In the genomic region with DNA sequence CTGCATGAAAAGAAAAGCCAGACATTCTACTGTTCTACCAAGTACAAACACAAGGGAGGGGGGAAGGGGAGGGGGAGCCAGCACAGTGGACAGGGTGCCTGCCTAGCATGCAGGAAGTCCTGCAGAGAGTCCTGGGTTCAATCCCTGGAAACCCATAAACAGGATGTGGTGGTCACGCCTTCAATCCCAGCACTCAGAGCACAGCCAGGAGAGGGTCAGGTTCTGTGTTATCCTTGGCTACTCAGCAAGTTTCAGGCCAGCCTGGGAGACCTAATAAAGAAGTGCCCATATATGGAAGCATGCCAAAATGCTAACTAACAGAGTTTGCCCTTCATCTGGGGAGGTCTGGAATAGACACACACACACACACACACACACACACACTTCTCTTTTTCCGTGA, we compare ENCODE assay signal across 8 mouse cellular contexts. TPM values are rescaled to one million over a fixed set of nuclear protein-coding genes. Genes with fewer than 3 reads are reported as not detected.
A peak's percentile ranks its signal among the peaks of the same experiment; 100 is the strongest.
DNase-seq lines count a peak whose midpoint lies in the region; ATAC-seq and TF ChIP-seq lines count a peak whose summit lies in the region.

No protein-coding gene starts in this region.

- H3K27me3 ChIP-seq in forebrain, embryonic 14.5 days (replicated peaks; ENCODE audit: control insufficient read depth, insufficient read depth, low read length), result no peaks in the 10 kb centered on the region
- H3K27me3 ChIP-seq in forebrain, embryonic 12.5 days, result 0 out of 2 replicates have a peak, but pooled peaks cover 12% of the 10 kb centered on the region
- no peaks in the 10 kb centered on the region for H3K27me3 ChIP-seq in embryonic facial prominence, embryonic 15.5 days
- no peaks in the 10 kb centered on the region for H3K27me3 ChIP-seq in intestine, embryonic 14.5 days (replicated peaks; ENCODE audit: control insufficient read depth, insufficient read depth, low read length)
- H3K27me3 ChIP-seq in liver, postnatal 0 days (ENCODE audit: insufficient read depth, low read length), result no peaks in the 10 kb centered on the region

- H3K36me3 ChIP-seq in forebrain, embryonic 14.5 days (ENCODE audit: control insufficient read depth, insufficient read depth, low read length), result no peaks in the 10 kb centered on the region
- H3K36me3 ChIP-seq in forebrain, embryonic 12.5 days (replicated peaks), result no peaks in the 10 kb centered on the region
- H3K36me3 ChIP-seq in embryonic facial prominence, embryonic 15.5 days, result no peaks in the 10 kb centered on the region
- H3K36me3 ChIP-seq in intestine, embryonic 14.5 days (ENCODE audit: control insufficient read depth, insufficient read depth, low read length), result no peaks in the 10 kb centered on the region
- no peaks in the 10 kb centered on the region; the same call in 1 of the 2 replicates for H3K36me3 ChIP-seq in liver, postnatal 0 days (replicated peaks; ENCODE audit: insufficient read depth, low read length)

- peak; percentile 59 for DNase-seq in forebrain, embryonic 14.5 days (ENCODE audit: low spot score)
- no peak for DNase-seq in intestine, embryonic 14.5 days (ENCODE audit: low spot score)
- no peak for DNase-seq in liver, postnatal 0 days
- DNase-seq in c-Kit-positive CD71-positive TER-119-positive erythroid progenitor cells, embryonic 14.5 days (ENCODE audit: low spot score), result no peak
- DNase-seq in ovary, adult 18-20 months (ENCODE audit: low spot score), result no peak
- DNase-seq in cerebellum, postnatal 14 days, result no peak

- TF ChIP-seq CTCF in liver, postnatal 0 days (IDR thresholded peaks at IDR 0.05; ENCODE audit: low read depth), result no peak

- peak; percentile 33; the same call in 1 of the 2 replicates for TF ChIP-seq EP300 in liver, postnatal 0 days (IDR thresholded peaks at IDR 0.05; ENCODE audit: low read depth)

- no peak overlapping the region; the same call in 1 of the 2 replicates for H3K27ac ChIP-seq in forebrain, embryonic 14.5 days (ENCODE audit: low read depth, low read length)
- H3K27ac ChIP-seq in forebrain, embryonic 12.5 days, result no peak overlapping the region
- peak overlapping the region; percentile 68 for H3K27ac ChIP-seq in embryonic facial prominence, embryonic 15.5 days (replicated peaks)
- peak overlapping the region; percentile 77 for H3K27ac ChIP-seq in intestine, embryonic 14.5 days (ENCODE audit: low read depth)
- peak overlapping the region; percentile 56 for H3K27ac ChIP-seq in liver, postnatal 0 days (ENCODE audit: low read depth)

- H3K9me3 ChIP-seq in forebrain, embryonic 14.5 days (replicated peaks; ENCODE audit: control insufficient read depth, low read length), result no peaks in the 10 kb centered on the region
- H3K9me3 ChIP-seq in forebrain, embryonic 12.5 days, result no peaks in the 10 kb centered on the region
- H3K9me3 ChIP-seq in embryonic facial prominence, embryonic 15.5 days (replicated peaks), result no peaks in the 10 kb centered on the region
- H3K9me3 ChIP-seq in intestine, embryonic 14.5 days (ENCODE audit: control insufficient read depth, low read length), result no peaks in the 10 kb centered on the region
- H3K9me3 ChIP-seq in liver, postnatal 0 days (ENCODE audit: low read length), result no peaks in the 10 kb centered on the region

- WGBS in forebrain, embryonic 14.5 days, result 43% methylated on average over 2 of the region's 2 CpGs
- 56% methylated on average over 2 of the region's 2 CpGs for WGBS in forebrain, embryonic 12.5 days
- WGBS in embryonic facial prominence, embryonic 15.5 days, result 18% methylated on average over 2 of the region's 2 CpGs
- 17% methylated on average over 2 of the region's 2 CpGs for WGBS in intestine, embryonic 14.5 days
- WGBS in liver, postnatal 0 days (ENCODE audit: insufficient replicate concordance), result 18% methylated on average over 2 of the region's 2 CpGs

- H3K4me1 ChIP-seq in forebrain, embryonic 14.5 days (ENCODE audit: control insufficient read depth, insufficient read depth, low read length), result peaks cover 9% of the 10 kb centered on the region; the same call in 1 of the 2 replicates
- H3K4me1 ChIP-seq in forebrain, embryonic 12.5 days, result peaks cover 30% of the 10 kb centered on the region
- peaks cover 74% of the 10 kb centered on the region for H3K4me1 ChIP-seq in embryonic facial prominence, embryonic 15.5 days
- peaks cover 60% of the 10 kb centered on the region for H3K4me1 ChIP-seq in intestine, embryonic 14.5 days (replicated peaks; ENCODE audit: control insufficient read depth, insufficient read depth, low read length)
- H3K4me1 ChIP-seq in liver, postnatal 0 days (ENCODE audit: insufficient read depth), result peaks cover 74% of the 10 kb centered on the region

- H3K4me2 ChIP-seq in forebrain, embryonic 14.5 days (ENCODE audit: low read length), result no peak overlapping the region
- no peak overlapping the region for H3K4me2 ChIP-seq in forebrain, embryonic 12.5 days
- H3K4me2 ChIP-seq in embryonic facial prominence, embryonic 15.5 days (replicated peaks), result 0 out of 2 replicates have a peak overlapping the region, but pooled peaks have one; percentile 30
- H3K4me2 ChIP-seq in intestine, embryonic 14.5 days (ENCODE audit: low read length), result peak overlapping the region; percentile 40
- peak overlapping the region; percentile 62; the same call in 1 of the 2 replicates for H3K4me2 ChIP-seq in liver, postnatal 0 days (ENCODE audit: low read depth, low read length)

- H3K4me3 ChIP-seq in forebrain, embryonic 14.5 days (ENCODE audit: low read depth, low read length), result no peak overlapping the region
- no peak overlapping the region for H3K4me3 ChIP-seq in forebrain, embryonic 12.5 days (replicated peaks)
- H3K4me3 ChIP-seq in embryonic facial prominence, embryonic 15.5 days (replicated peaks), result no peak overlapping the region
- H3K4me3 ChIP-seq in intestine, embryonic 14.5 days (ENCODE audit: low read depth, low read length), result no peak overlapping the region
- H3K4me3 ChIP-seq in liver, postnatal 0 days (ENCODE audit: low read depth, low read length), result no peak overlapping the region

- H3K9ac ChIP-seq in forebrain, embryonic 14.5 days (ENCODE audit: low read length), result no peak overlapping the region
- H3K9ac ChIP-seq in forebrain, embryonic 12.5 days, result no peak overlapping the region
- H3K9ac ChIP-seq in embryonic facial prominence, embryonic 15.5 days, result no peak overlapping the region
- no peak overlapping the region for H3K9ac ChIP-seq in intestine, embryonic 14.5 days (ENCODE audit: low read length)
- H3K9ac ChIP-seq in liver, postnatal 0 days (replicated peaks), result no peak overlapping the region

- peak; percentile 42 for ATAC-seq in forebrain, embryonic 14.5 days
- ATAC-seq in forebrain, embryonic 12.5 days (ENCODE audit: low FRiP score), result no peak
- peak; percentile 68 for ATAC-seq in embryonic facial prominence, embryonic 15.5 days (ENCODE audit: insufficient number of reproducible peaks, low FRiP score, low TSS enrichment, low read depth)
- no peak for ATAC-seq in intestine, embryonic 14.5 days (replicated peaks; ENCODE audit: low FRiP score, low TSS enrichment, low read depth)
- peak; percentile 23 for ATAC-seq in liver, postnatal 0 days

RNA-seq across cellular contexts. Expression of a gene that starts 47.1 kb away (rescaled TPM):
- polyA plus RNA-seq in forebrain, embryonic 14.5 days (2014; fragmentation: Nextera tagmentation; extraction: Ambion mirVana), result 4.4 and 4.7 TPM in 2 replicates
- polyA plus RNA-seq in forebrain, embryonic 12.5 days (2016; fragmentation: Nextera tagmentation; extraction: Ambion mirVana), result 6.6 and 7.3 TPM in 2 replicates
- polyA plus RNA-seq in embryonic facial prominence, embryonic 15.5 days (2015; fragmentation: Nextera tagmentation; extraction: Ambion mirVana), result 20.3 and 21.0 TPM in 2 replicates
- polyA plus RNA-seq in intestine, embryonic 14.5 days (2014; fragmentation: Nextera tagmentation; extraction: Ambion mirVana), result 20.9 and 24.6 TPM in 2 replicates
- 16.4 and 16.6 TPM in 2 replicates for polyA plus RNA-seq in liver, postnatal 0 days (2015; fragmentation: Nextera tagmentation; extraction: Ambion mirVana)

Comparison
In these comparisons a context has a peak if more than half of its experiments do, and no peak if none do; other contexts are left out.
1. ATAC-seq: peak in forebrain, embryonic 14.5 days (single experiment), embryonic facial prominence, embryonic 15.5 days (single experiment) and liver, postnatal 0 days (single experiment); none in forebrain, embryonic 12.5 days (single experiment) and intestine, embryonic 14.5 days (single experiment).
2. H3K27ac ChIP-seq: peak in embryonic facial prominence, embryonic 15.5 days (single experiment), intestine, embryonic 14.5 days (single experiment) and liver, postnatal 0 days (single experiment); none in forebrain, embryonic 14.5 days (single experiment) and forebrain, embryonic 12.5 days (single experiment).
3. H3K4me2 ChIP-seq: peak in embryonic facial prominence, embryonic 15.5 days (single experiment), intestine, embryonic 14.5 days (single experiment) and liver, postnatal 0 days (single experiment); none in forebrain, embryonic 14.5 days (single experiment) and forebrain, embryonic 12.5 days (single experiment).